Mouse (Mus musculus) erythroblast, adult 5-6 weeks (primary cell): Measurements from ENCODE around the gene Thbs1. TPM values are rescaled to one million over a fixed set of nuclear protein-coding genes. Genes with fewer than 3 reads are reported as not detected.

Source experiments
- ATAC-seq: replicated peaks from 2 replicates; pipeline ENCODE4 v1.8.0; 2016; ENCODE audit warnings: moderate number of reproducible peaks, mild to moderate bottlenecking, moderate TSS enrichment, inconsistent platforms; ENCODE audit not compliant: poor library complexity, low FRiP score, severe bottlenecking
- total RNA-seq, 2 experiments: library from RNA; stranded (forward) in 1 of 2; stranded (reverse) in 1 of 2; fragments of 150-400 nt in 1 of 2; fragments of 200-764, 138-1000 nt in 1 of 2; gene quantifications; 2 replicates each; pipeline versions ENCODE4 v1.2.3 to v1.2.4; 2015 to 2017; ENCODE audit warnings: low replicate concordance in 2 of 2

Thbs1 gene
- total RNA-seq (2015; ENCODE audit: low replicate concordance): 5.0 and 8.1 TPM in 2 replicates
- 3.6 and 4.7 TPM in 2 replicates for total RNA-seq (2017; ENCODE audit: low replicate concordance)

- no peak for ATAC-seq
Observed at GRCm38 (mm10) chr2:118111488-118112131, at the start of gene Thbs1. Thbs1 (plus strand) TSS chr2:118111876.

DNA sequence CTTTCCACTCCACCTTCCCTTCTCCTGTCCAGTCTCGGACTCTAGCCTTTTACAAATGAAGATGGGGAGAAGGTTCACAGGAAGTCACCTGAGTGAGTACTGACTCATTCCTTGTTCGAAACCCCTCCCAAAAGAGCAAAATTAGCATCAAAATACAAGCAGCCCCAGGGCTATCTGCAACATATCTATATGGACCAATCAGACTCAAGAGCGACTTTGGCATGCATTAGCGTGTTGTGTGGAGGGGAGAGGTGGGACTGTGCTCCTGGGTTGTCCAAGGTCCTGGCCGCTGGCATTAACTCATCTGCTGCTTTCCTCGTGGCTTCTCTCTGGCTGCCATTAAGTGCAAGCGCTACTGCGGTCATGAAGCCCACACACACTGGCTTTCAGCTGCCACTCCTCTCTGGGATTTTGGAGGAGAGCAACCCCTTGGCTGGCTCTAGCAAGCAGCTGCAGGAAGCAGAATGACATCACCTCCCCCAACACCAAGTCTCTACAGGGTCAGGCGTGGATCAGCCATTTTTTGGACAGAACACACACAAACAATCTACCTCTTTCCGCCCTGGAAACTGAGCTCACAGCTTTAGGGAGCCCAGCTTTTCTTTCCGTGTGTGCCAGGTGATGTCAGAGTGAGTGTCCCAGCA lies 47.4 kb upstream of the Thbs1 start:
- no peak for ATAC-seq

DNA sequence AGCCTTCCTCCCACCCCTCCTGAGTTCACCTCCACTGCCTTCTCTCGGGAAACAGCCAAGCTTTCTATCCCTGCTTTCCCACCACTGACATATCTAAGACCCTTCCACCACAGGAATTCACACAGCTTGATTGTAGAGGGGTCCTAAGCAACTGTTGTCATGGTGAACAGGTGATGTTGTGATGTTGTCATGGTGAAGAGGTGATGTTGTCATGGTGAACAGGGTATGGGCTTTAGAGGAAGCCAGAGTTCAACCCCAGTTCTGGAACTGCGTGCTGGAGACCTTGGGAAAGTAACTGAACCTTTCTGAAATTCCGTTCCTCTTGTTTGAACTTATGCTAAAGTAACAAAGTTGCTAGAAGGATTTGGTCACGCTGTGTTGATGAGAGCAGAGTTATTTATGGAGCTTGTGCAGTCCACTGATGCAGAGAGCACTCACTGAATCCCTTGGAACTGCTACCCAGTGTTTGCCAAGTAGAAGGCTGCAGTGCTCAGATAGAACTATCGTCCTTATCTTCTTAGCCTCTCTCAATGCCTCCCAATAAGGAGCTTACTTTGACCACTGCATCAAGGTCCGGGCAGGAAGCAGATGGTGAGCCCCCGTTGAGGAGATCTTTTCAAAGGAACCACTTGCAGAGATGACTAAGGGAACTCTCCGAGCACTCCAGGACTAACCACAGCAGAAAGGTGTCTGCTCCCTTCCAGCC lies 45.5 kb upstream of the Thbs1 start:
- peak; percentile 70 for ATAC-seq

DNA sequence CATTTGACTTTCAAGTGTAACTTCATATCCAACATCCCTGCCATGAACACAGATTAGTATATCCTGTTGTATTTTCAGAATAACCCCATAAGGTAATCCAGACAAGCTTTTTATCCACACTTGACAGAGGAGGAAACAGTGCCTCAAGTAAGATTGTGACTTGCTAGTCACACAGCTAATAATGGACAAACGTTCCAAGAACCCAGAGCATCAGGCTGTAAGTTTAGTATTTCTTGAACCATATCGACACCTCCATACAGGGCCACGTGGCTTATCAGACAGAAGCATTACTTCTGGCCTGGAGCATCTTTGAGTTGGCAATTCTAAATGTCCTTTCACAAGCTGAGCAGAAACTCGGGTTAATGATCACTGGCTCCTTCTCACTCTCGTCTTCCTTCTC lies 41.7 kb upstream of the Thbs1 start:
- ATAC-seq: peak; percentile 74

DNA sequence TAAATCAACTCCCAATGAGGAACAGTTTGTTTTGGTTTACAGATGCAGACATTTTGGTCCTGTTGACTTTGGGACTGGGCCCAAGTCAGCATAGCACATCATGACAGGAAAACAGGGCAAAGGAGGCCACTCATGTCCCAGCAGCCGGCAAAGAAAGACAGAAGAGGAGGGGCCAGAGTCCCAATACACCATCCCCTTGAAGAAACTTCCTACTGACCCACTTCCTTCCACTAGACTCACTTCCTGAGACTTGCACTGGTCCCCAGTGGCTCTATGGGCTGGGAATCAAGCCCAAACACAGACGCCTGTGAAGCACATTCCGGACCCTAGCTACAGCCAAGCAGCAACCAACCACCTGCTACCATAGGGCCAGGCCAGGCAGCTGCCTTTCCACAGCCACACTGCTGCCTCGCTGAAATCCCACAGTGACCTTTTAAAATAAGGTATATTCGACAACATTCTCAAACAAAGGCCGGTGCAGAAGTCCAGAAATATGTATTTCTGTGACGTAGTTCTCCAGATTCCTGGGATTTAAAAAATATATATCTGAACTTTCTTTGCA lies 38.8 kb upstream of the Thbs1 start:
- no peak for ATAC-seq

GRCm38 (mm10) chr2:118074030-118074429 lies 37.6 kb upstream of the Thbs1 start:
- ATAC-seq: no peak

DNA sequence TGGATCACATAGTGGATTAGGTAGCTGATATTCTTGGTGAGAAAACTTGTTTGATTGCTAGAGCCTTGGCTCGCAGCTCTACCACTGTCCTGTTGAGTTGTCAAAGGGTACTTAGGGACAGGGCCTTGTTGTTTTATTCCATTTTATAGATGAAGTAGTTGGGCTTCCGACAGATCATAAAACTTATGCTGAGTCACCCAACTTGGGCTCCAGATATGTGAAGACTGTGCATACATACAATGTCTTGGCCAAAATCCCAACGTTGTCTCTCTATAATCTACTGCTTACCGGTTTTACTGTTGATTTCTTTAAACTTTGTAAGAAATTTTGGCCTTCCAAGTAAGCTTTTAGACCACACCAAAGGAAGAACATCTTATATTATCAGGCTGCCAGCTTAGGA lies 36.5 kb upstream of the Thbs1 start:
- peak; percentile 47; the same call in 1 of the 2 replicates for ATAC-seq

DNA sequence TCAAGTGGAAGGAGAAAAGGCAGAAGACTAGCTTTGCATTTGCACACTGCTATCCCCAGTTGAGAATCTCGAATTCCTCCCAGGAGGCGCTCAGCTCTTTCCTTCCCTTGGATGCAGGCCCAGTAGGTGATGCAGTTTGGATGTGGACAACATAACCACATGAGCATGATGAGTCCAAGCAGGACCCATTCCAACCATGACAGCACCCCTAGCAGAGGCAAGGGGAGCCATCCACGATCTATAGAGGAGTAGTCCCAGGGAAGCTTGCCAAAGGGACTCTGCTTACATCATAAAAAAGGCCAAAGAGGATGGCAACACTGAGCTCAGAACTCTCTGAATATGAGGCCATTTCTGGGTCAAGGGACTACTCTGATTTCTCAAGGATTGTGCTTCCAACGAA lies 32.5 kb upstream of the Thbs1 start:
- no peak for ATAC-seq

GRCm38 (mm10) chr2:118081581-118081980 lies 30.1 kb upstream of the Thbs1 start:
- ATAC-seq: no peak

DNA sequence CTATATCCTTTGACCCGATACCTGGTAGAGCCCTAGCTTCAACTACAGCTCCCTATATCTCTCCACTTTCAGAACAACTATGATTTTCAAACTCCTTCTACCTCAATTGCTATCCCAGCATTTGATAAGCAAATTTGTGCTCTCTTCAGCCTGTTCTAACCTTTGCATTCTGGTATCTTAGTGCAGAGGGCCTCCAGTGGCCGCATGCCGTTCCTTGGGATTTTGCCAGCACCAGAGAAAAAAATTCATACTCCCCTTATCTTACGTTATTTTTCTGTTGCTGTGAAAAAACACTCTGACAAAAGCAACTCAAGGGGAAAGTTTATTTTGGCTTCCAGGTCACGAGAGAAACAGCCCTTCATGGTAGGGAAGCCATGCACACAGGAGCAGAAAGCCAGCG lies 28.0 kb upstream of the Thbs1 start:
- no peak for ATAC-seq

DNA sequence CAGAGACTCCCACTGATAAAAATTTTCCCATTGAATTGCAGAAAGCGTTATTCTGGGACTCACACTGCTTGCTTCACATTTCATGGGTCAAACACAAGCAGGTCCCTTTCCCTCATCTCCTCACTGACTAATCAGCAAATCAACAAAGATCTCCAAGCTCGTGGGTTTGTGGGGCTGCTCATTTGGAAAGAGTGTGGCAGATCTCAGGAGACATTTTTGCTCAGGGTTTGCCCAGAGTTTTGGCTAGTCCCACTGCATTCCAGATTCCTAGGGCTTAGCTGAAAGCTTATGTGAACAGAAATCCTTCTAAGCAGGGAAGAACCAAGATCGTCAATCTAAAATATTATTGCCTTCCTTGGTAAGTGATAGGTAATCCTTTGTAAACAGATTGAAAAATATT lies 27.0 kb upstream of the Thbs1 start:
- ATAC-seq: no peak

- no peak for ATAC-seq
Observed at GRCm38 (mm10) chr2:118085647-118086046, 26.0 kb upstream of the Thbs1 start.

DNA sequence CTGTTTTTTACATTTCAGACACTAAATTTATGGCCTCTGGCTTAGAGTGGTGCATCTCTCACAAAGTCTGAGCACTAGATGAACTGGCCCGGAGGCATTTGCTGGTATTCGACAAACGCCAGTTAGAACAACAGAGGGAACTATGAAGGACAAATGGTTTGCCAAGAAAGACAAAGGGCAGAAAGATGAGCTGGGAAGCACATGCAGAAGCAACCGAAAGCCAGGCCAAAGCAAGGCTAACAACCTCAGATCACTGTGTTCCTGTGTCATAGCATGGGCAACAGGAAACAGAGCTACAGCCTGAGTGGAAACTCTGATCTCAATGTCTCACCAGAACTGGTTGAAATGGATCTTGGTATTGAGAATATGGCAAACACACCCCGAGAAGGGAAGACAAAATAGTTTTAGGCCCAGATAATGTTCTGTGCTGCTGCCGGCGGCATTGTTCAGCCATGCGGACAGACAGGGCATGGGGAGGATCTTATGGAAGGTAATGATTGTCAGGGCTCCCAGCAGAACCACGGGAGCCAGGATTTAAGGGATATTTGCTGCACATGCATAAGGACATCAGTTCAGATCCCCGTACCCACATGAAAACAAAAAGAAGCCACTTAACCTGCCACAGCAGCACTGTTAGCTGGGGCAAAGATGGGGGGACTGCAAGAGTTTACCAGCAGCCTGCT lies 24.5 kb upstream of the Thbs1 start:
- ATAC-seq: no peak

- no peak for ATAC-seq
Observed at GRCm38 (mm10) chr2:118091226-118091625, 20.4 kb upstream of the Thbs1 start.

GRCm38 (mm10) chr2:118099104-118099503 lies 12.6 kb upstream of the Thbs1 start:
- ATAC-seq: no peak

DNA sequence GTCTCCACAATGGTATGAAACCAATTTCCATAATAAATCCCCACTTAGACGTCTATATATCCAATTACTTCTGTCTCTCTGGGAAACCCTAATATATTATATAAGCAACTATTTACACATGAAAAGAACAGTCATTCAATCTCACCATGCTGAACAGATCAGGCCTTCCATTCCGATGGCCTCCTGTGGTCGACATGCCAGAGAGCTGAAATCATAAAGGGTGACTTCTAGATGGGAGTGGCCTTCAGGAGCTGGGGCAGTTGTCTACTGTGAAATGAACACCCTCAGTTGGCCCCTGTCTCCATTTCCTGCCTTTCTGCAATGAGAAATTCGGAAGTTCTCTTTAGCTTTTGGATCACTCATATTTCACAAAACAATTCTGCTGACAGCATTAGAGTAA lies 9.5 kb upstream of the Thbs1 start:
- ATAC-seq: no peak

DNA sequence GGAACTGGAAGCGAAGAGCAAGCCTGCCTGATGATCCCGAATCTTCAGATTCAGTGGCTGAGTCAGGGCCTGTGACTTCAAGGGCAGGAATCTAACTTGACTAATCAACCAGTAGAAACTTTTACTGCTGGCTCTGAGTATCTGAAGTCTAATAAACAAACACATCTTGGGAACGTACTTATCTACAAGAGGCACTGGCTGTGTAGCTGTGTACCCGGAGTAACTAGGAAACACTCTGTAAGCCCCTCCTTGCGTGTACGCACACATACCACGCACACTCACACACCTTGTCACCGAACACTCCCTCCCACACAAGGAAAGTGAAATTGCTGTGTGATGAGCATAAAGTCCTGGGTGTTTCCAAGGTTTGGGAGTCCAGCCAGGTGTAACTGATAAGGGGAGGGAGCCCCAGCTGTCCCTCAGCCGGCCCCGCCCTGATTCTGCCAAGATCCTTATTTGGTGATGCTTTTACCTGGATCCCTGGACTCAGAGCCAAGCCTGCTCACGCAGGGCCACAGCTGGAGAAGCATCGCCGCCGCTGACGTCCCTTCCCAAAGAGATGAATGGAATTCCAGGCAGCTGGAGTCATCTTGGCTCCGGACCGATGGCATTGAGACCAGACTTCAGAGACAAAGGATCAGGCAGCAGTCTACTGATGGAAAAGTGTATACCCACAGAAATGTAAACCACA lies 1.3 kb upstream of the Thbs1 start:
- ATAC-seq: peak; percentile 57

DNA sequence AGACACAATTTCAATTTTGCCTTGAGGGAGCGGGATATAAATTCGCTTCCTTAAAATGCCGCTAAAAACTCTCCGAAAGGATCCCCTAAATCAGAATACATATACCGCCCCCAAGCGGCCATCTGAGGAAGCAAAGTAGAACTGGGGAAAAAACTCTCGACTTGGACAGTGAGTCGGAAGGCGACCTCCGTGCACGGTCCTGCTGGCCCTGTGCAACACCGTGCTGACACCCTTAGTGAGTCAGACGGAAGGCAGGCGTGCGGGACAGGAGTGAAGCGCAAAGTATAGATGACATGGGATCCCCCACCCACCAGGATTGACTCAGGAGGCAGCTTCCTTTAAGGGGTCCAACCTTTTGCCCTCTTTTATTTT lies 574 bp upstream of the Thbs1 start:
- peak; percentile 73 for ATAC-seq

GRCm38 (mm10) chr2:118112438-118112837 lies 762 bp downstream of the Thbs1 start:
- no peak for ATAC-seq
